Mouse (Mus musculus): Measurements from ENCODE around the gene Snrnp40. TPM values are rescaled to one million over a fixed set of nuclear protein-coding genes. Genes with fewer than 3 reads are reported as not detected.

The Snrnp40 gene
- total RNA-seq, 4 experiments from 2014 or later, result 35.7 to 41.7 (median 37.4) TPM

DNA sequence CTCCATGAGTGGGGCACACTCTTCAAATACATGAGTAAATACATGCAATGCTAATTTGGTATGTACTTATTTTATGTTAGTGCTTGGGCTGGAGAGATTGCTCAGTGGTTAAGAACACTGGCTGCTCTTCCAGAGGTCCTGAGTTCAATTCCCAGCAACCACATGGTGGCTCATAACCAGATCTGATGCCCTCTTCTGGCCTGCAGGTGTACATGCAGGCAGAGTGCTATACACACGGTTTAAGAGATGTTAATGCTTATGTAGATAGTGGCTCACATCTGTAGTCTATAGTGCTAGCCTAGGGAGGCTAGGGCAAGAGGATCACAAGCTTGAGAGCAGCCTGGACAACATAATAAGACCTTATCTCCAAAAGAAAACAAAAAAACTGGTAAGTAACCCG, 20.5 kb downstream of the Snrnp40 start:
- DNase-seq, result no peak

DNA sequence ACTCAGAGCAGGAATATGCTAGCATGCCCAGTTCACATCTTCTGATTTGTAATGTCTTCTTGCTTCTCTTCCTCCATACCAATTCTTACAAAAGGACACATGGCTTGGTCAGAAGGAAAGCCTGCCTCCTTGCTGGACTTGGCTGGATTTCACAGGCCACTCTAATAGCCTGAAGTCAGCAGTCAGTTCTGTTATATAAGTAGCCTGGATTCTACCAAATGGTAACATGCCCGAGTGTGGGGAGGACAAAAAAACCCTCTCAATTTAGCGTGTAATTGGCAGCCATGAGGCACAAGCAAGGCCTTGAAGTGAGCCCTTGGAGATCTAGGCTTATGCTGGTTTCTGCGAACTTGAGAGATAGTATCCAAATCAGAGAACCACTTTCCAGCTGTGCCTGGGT, 27.3 kb downstream of the Snrnp40 start:
- DNase-seq, result no peak

DNA sequence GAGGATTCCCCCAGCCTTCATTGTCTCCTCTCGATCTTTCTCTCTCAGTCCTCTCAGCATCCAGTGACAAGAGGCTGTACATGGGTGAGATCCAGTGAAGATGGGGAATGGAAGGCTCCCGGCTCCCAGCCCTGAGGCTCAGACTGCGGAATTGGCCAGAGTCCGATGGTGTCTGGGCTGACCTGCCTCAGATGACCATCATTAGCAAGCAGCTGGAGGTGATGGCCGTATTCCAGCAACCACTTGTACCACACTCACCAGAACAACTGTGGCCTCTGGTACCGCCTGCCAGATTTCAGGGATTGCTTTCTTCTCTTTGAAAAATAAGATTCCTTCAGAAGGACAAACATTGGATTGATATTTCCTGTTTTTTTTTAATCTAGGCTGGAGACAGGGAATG, 29.6 kb downstream of the Snrnp40 start:
- peak; percentile 31 for DNase-seq

DNA sequence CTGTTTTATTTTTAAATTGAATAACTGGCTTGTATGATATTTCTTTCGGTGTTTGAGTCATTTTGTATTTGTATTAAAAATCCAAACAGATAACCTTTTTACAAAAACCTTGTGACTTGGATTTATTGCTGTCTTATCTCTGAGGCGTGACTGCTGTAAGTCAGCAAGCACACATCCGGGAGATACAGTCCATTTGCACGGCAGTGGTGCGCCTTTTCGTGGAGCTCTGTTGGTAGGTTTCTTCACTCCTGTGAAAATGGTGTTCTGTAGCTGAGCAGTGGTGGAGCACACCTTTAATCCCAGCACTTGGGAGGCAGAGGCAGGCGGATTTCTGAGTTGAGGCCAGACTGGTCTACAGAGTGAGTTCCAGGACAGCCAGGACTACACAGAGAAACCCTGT, 30.0 kb downstream of the Snrnp40 start:
- DNase-seq, result no peak

DNA sequence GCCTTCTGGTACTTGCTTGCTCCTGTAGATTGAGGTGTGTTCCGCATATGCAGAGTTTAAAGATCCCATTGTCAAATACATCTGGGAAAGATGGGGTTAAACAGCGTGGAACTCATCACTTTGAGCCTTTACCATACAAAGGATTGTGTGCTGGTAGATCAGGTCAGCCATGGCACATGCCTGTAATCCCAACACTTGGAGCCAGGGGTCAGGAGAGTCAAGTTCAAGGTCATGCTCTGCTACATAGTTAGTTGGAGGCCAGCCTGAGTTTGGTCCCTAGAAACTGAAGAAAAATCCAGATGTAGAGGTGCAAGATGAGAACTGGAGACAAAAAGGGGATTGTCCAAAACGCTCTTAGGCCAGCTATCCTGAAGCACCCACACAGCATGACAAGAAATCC, 31.3 kb downstream of the Snrnp40 start:
- no peak for DNase-seq

Other genes with a start within 250 kb of the Snrnp40 start
- 1 to 10 TPM in 2 of 4 experiments, under 1 TPM in 2; 0.49 to 1.9 (median 1.3) TPM for gene Hcrtr1, start 220.8 kb upstream of the Snrnp40 start, total RNA-seq (2022)
- gene Tinagl1, start 185.0 kb upstream of the Snrnp40 start, total RNA-seq (2022), result 100 to 1,000 TPM in 2 of 4 experiments, 10 to 100 TPM in 2; 80.9 to 133 (median 107) TPM
- not detected for gene Gm853, start 137.7 kb upstream of the Snrnp40 start, total RNA-seq (2022)
- gene Serinc2, start 80.9 kb upstream of the Snrnp40 start, total RNA-seq (2022), result 1 to 10 TPM; 1.2 to 3.2 (median 1.4) TPM
- 10 to 100 TPM in 3 of 4 experiments, 1 to 10 TPM in 1; 10.0 to 66.6 (median 44.7) TPM for gene Fabp3, start 51.5 kb upstream of the Snrnp40 start, total RNA-seq (2022)
- gene Gm10570, start 51.5 kb upstream of the Snrnp40 start, total RNA-seq (2022), result under 1 TPM in 1 of 4 experiments, not detected in 3; 0.86 TPM
- 10 to 100 TPM; 40.8 to 55.8 (median 48.3) TPM for gene Zcchc17, start 189 bp upstream of the Snrnp40 start, total RNA-seq (2022)
- gene Nkain1, start 214.0 kb downstream of the Snrnp40 start, total RNA-seq (2022), result 10 to 100 TPM in 1 of 4 experiments, 1 to 10 TPM in 3; 5.3 to 15.1 (median 8.8) TPM